Mouse (Mus musculus) layer of hippocampus, adult 2 months (tissue): ENCODE data around the gene Stard10. TPM values are rescaled to one million over a fixed set of nuclear protein-coding genes. Genes with fewer than 3 reads are reported as not detected.

Source experiments
- DNase-seq, 2 experiments: peaks; one replicate each; pipeline ENCODE4 v3.0.0; 2022; ENCODE audit warnings: low spot score in 2 of 2
- H3K27ac ChIP-seq: fragments of 200-600 bp; 2 replicates; pipeline ENCODE4 v1.8.1; 2022
- H3K4me3 ChIP-seq: fragments of 200-600 bp; 2 replicates; pipeline ENCODE4 v1.8.1; 2022; ENCODE audit warnings: mild to moderate bottlenecking
- CTCF ChIP-seq: fragments of 200-600 bp; conservative IDR thresholded peaks from 2 replicates; pipeline ENCODE4 v1.8.1; 2022; ENCODE audit warnings: antibody characterized with exemption, mild to moderate bottlenecking, moderate library complexity
- total RNA-seq, 2 experiments: library from RNA; stranded (reverse); gene quantifications; 2 replicates each; pipeline ENCODE4 v1.2.3; 2021

Stard10 gene
- total RNA-seq, 2 experiments from 2014 or later: 23.6 to 24.6 TPM

DNA sequence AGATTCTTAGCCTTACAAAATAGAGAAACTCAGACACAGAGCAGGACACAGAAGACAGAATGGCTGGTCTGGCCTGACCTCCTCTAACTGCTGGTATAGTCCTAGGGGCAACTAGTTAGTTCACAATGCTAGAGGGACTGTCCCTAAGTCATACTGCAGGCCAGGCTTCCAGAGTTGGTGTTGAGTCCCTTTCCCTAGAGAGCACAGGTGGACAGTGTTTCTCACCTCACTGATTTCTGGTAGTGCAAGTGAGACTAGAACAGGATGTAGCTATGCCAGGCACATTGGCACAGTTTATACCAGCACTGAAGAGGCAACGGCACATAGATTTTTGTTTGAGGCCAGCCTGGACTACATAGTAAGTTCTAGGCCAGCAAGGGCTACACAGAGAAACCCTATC is 24.2 kb upstream of the Stard10 start:
- Histone ChIP-seq H3K27ac (no peak overlapping the region), H3K4me3 (no peak overlapping the region)
- TF ChIP-seq CTCF: no peak
- DNase-seq: no peak

DNA sequence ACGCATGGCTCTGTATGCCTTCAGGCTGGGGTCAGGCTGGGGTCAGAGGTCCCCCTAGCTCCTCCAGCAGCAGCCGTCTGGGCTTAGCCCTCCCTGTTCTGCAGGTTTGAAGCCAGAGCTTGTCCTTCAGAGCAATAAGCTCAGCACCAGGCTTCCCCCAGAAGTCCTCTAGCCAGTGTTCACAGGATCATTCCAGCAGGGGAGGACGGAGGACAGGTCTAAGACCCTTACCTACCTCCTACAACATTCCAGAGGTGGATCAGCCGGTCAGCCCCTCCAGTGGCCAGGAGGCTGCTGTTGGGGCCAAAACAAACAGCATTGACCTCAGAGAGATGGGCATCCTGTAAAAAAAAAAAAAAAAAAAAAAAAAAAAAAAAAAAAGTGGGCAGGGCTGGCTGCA is 23.7 kb upstream of the Stard10 start:
- TF ChIP-seq CTCF: no peak
- H3K4me3 ChIP-seq: no peak overlapping the region
- no peak overlapping the region for H3K27ac ChIP-seq
- DNase-seq: no peak

DNA sequence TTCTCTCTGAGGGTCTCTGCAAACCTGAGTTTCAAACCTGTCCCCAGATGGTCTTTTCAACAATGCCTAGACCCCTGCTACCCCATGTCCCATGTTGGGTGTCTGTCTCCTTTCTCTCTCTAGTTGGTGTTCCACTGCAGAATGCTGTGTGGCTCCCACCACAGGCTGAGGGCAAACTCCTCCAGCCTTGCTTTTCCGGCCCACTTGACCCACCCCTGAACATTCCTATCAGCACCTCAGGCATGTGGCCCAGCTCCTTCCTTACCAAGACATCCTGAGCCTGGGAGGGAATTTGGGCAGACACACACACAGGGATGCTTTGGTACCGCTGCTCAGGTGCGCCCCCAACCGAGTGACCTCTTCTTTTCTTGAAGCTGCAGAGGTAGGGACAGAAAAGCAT is 23.3 kb upstream of the Stard10 start:
- Histone ChIP-seq H3K27ac (no peak overlapping the region), H3K4me3 (no peak overlapping the region)
- no peak for TF ChIP-seq CTCF
- DNase-seq: no peak

DNA sequence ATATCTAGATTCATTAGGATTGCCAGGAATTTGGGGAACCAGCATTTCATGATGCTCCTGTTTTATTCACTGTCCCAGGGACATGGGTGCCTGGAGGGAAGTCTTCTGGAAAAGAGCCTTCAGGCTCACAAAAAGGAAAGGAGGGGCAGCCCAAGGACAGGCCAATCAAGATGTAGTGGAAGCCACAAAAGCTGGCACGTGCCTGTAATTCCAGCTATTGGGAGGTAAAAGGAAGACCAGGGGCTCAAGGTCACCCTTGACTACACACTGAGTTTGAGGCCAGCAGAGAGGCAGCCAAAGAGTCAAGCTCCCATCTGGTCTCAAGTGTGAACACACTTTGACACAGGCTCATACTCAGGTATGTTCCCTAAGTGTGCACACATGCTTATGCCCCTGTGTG is 21.4 kb upstream of the Stard10 start:
- DNase-seq: no peak
- no peak for TF ChIP-seq CTCF
- no peak overlapping the region for H3K4me3 ChIP-seq
- H3K27ac ChIP-seq: no peak overlapping the region

DNA sequence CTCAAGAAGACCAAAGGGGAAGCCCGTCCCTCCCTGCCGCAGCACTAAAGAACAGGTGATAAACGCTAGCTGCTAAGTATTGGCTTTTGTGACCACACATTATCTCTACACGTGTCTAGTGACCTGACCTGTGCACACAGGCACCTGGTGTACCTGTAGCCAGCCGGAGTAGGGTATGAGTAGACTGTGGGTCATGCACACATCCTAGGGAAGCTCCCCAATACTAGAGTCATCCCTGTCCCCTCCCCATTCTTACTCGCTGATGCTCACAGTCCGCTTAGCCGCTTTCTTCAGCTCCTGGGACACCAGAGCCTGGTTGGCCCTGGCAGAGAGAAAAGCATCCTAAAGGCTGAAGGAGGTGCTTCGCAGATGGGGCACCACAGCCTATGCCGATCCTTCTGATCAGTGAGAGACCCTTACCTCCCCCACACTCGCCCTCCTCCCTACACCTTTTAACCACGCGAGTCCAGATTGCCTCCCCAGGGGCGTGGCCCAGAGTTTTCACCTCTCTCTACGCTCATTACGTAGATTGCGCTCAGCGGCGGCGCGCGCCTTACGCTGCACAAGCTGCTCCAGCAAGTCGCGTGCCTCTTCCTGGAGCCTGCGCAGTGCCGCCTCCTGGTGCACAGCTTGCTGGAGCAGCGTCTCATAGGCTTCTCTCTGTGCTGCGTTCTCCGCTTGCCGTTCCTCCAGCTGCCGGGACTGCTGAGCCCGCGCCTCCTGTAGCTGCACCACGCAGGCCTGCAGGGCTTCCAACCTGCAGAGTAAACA is 20.4 kb upstream of the Stard10 start:
- H3K27ac ChIP-seq: peak overlapping the region; percentile 77
- DNase-seq: peak; percentile 87 to 90
- peak overlapping the region; percentile 49 for H3K4me3 ChIP-seq
- TF ChIP-seq CTCF: peak; percentile 64

DNA sequence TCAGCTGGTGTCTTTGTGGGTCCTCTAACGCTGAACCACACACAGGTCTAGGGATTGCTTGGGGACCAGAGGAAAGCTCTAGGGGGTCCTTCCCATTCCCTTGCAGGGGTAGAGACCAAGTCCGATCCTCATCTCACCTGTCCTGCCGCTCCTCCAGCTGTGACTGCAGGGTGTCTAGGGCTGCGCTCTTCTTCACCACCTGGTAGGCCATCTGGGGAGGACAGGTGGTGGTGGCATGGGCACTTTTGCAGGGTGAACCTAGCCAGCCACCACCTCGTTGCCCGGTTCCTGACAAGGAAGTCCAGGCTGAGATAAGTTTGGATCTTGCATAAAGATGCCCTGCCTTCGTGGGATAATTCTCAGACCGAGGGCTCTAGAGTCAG is 19.9 kb upstream of the Stard10 start:
- no peak for DNase-seq
- TF ChIP-seq CTCF: no peak
- Histone ChIP-seq H3K4me3 (peak overlapping the region; percentile 49), H3K27ac (peak overlapping the region; percentile 77)

DNA sequence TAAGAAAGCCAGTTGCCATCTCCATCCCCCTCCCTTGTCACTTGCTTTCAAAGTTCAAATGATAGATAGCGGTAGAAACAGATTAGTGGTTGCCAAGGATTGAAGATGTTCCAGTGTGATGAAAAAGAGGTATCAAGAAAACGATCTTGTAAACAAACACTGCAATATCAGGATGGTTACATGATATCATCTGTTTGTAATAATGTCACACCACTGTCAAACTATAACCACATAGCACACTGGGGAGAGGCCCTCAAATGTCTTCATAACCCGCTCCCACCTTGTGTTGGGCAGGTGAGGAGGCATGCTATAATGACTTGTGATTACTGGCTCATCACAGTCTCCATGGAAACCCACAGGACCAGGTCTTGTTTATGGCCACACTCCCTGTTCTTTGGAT is 18.5 kb upstream of the Stard10 start:
- no peak for TF ChIP-seq CTCF
- Histone ChIP-seq H3K27ac (no peak overlapping the region), H3K4me3 (no peak overlapping the region)
- no peak for DNase-seq

DNA sequence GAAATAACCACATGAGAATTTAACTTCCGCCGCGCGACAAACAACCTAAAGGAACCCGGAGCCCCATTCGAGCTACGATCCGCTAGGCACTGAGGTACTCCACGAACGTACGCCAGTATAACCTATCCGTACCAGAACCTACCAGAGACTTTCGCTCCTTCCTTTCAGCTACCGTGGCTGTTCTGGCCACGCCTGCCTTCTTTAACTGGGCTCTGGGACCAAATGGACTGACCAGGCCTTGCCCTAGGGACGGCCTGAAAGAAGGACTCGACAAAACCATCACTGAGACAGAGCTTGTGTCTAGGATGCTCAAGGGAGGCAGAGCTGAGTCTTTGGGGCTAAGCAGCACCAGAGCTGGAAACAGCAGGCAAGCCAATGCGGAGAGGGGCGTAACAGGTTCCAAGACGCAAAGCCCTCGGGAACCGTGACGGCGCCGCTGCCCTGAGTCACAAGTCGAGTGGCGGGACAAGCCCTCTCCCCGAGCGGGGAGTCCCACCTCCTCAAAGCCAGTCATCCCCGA is 15.5 kb upstream of the Stard10 start:
- H3K4me3 ChIP-seq: peak overlapping the region; percentile 95
- no peak for DNase-seq
- no peak for TF ChIP-seq CTCF
- peak overlapping the region; percentile 90 for H3K27ac ChIP-seq

DNA sequence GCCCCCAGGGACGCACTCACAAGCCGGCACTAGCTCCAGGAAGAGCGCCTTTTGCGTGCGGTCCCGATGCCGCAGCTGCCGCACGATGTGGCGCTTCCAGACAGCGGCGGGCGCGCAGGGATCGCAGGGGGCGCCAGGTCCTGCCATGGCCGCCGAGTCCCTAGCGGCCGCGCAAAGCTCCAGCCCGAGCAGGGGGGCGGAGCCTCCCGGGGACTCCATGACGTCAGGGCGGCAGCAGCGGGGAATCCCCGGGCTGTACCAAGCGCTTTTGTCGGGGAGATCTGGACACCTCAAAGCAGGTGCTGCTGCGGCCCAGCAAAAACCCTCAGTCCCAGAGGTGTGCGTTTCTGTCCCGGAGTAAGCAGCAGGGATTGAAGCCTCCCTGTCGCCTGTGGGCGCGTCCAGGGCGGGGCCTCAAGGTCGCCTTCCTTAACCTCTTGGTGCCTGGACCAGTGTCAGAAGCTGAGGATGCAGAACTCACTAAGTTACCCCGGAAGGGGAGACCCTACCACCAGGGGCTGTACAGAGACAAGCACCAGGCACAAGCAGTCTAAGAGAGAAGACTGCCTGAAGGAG is 14.9 kb upstream of the Stard10 start, which contains the start of gene Atg16l2:
Gene Atg16l2, minus strand, starts transcription at position 371 of the 576 bp plus-strand sequence.
- Histone ChIP-seq H3K4me3 (peak within 1 kb of the TSS; percentile 95), H3K27ac (peak within 1 kb of the TSS; percentile 90)
- peak; percentile 89 for DNase-seq
- TF ChIP-seq CTCF: peak; percentile 74

DNA sequence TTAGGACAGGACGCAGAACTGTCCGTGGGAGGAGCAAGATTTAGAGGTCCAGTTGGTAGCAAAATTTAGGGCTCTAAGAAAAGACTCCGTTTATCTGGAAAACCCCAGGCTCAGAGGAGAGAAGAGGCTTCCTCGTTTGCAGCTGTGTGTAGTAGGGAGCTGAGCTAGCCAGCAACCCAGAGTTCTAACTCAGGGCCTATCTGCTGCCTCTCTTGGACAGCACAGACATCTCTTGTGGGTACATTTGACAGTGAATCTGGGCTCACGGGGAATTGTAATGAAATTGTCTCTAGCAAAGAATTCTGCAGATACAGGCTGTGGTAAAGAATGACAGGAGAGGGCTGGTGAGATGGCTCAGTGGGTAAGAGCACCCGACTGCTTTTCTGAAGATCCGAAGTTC is 14.2 kb upstream of the Stard10 start:
- peak overlapping the region; percentile 95 for H3K4me3 ChIP-seq
- DNase-seq: no peak
- H3K27ac ChIP-seq: peak overlapping the region; percentile 90
- 0 out of 2 replicates have a peak, but pooled peaks have one; percentile 3 for TF ChIP-seq CTCF

DNA sequence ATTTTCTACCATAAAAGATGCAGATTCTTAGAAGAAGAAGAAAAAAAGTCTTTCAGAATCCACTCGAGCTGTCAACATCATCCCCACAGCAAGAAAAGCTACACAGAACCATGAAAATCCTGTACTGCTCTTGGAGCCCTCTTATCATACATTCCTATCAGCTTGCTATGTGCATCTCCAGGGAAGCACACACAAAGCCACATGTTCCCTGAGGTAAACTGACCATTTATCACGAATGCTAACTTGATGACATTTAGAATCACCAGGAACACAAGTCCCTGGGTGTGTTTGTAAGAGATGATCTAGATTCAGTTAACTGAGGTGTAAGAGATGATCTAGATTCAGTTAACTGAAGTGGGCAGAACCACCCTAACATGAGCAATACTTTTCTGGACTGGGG is 10.0 kb upstream of the Stard10 start:
- Histone ChIP-seq H3K4me3 (no peak overlapping the region), H3K27ac (no peak overlapping the region)
- no peak for DNase-seq
- TF ChIP-seq CTCF: no peak

DNA sequence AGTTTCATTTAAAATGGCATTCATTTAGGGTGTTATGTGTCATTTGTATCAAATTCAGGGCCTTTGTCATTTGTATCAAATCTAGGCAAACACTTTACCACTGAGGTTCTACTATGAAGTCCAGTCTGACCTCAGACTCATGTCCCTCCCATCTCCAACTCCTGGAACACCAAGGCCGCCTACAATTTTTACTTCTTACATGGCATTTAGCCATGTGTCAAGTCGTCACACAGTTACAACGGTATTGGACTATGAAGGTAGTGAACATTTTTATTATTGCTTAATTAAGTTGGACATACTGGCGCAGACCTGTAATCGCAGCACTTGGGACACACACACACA is 6.9 kb upstream of the Stard10 start:
- no peak for TF ChIP-seq CTCF
- peak overlapping the region; percentile 74 for H3K4me3 ChIP-seq
- no peak for DNase-seq
- H3K27ac ChIP-seq: peak overlapping the region; percentile 97

DNA sequence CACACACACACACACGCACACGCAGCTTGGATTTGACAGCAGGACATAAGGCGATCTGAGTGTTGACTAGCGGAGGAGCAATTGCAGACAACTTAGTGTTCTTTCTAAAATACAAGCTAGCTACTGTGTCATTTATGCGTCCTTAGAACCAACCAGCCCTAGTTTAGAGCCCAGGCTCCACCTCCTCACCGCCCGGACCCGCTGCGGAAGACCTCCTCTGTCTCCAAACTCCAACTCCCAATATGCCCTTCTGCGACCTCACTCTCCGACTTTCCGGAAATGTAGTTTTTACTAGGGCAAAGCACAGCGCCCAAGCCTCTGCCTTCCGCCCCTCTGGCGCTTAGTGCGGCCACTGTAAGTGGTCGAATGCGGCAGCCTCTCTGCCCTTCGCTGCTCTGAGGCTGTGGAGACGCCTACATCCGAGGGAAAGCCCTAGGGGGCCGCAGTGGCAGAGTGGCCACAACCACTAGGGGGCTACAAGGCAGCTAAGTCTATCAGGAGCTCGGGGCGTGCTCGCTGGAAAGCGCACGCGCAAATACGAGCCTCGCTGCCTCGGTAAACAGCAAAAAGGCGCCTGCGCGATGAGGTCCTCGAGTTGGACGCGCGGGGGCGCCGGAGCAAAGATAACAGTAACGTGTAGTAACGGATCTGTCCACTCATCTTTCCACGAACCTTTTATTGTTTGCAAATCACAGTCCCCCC is 6.4 kb upstream of the Stard10 start:
- TF ChIP-seq CTCF: peak; percentile 93

More for the DNA sequence above, 6.4 kb upstream of the Stard10 start:
- peak; percentile 95 to 97 for DNase-seq
- Histone ChIP-seq H3K4me3 (peak overlapping the region; percentile 74), H3K27ac (peak overlapping the region; percentile 97)
